Mouse (Mus musculus): ENCODE measurements around the gene Ankmy1.
A peak's percentile ranks its signal among the peaks of the same experiment; 100 is the strongest.

Gene Ankmy1

GRCm38 (mm10) chr1:92902786-92903185 lies at the start of gene Ankmy1:
TSS of gene Ankmy1 (minus strand) at chr1:92902906.
- peak; percentile 24 for DNase-seq (ENCODE audit: inconsistent ontology term)

- DNase-seq (ENCODE audit: inconsistent ontology term) = no peak
These were observed 47.9 kb upstream of the Ankmy1 start, which contains the start of gene Gpr35 for GRCm38 (mm10) chr1:92950607-92951006. TSS of gene Gpr35 (plus strand) at chr1:92950865.

GRCm38 (mm10) chr1:92949426-92949825 lies 46.7 kb upstream of the Ankmy1 start:
- DNase-seq (ENCODE audit: inconsistent ontology term) = no peak

GRCm38 (mm10) chr1:92947966-92948365 lies 45.3 kb upstream of the Ankmy1 start:
- DNase-seq (ENCODE audit: inconsistent ontology term) = no peak

GRCm38 (mm10) chr1:92943219-92943989 lies 40.7 kb upstream of the Ankmy1 start:
- DNase-seq (ENCODE audit: inconsistent ontology term) = no peak

GRCm38 (mm10) chr1:92939746-92940145 lies 37.0 kb upstream of the Ankmy1 start:
- no peak for DNase-seq (ENCODE audit: inconsistent ontology term)

GRCm38 (mm10) chr1:92937797-92938196 lies 35.1 kb upstream of the Ankmy1 start:
- no peak for DNase-seq (ENCODE audit: inconsistent ontology term)

- DNase-seq (ENCODE audit: inconsistent ontology term) = no peak
These were observed 33.8 kb upstream of the Ankmy1 start for GRCm38 (mm10) chr1:92936467-92936866.

- DNase-seq (ENCODE audit: inconsistent ontology term) = no peak
These were observed 33.3 kb upstream of the Ankmy1 start for GRCm38 (mm10) chr1:92935977-92936376.

GRCm38 (mm10) chr1:92935054-92935962 lies 32.6 kb upstream of the Ankmy1 start:
- DNase-seq (ENCODE audit: inconsistent ontology term) = peak; percentile 34

- DNase-seq (ENCODE audit: inconsistent ontology term) = peak; percentile 97
These were observed 31.6 kb upstream of the Ankmy1 start, which contains the start of gene Capn10 for GRCm38 (mm10) chr1:92934182-92934827. TSS of gene Capn10 (plus strand) at chr1:92934376.

- no peak for DNase-seq (ENCODE audit: inconsistent ontology term)
These were observed 30.9 kb upstream of the Ankmy1 start for GRCm38 (mm10) chr1:92933611-92934010.

GRCm38 (mm10) chr1:92930171-92930706 lies 27.5 kb upstream of the Ankmy1 start:
- DNase-seq (ENCODE audit: inconsistent ontology term) = no peak

GRCm38 (mm10) chr1:92921496-92921895 lies 18.8 kb upstream of the Ankmy1 start:
- no peak for DNase-seq (ENCODE audit: inconsistent ontology term)

GRCm38 (mm10) chr1:92920474-92921200 lies 17.9 kb upstream of the Ankmy1 start:
- no peak for DNase-seq (ENCODE audit: inconsistent ontology term)

GRCm38 (mm10) chr1:92919775-92920174 lies 17.1 kb upstream of the Ankmy1 start:
- no peak for DNase-seq (ENCODE audit: inconsistent ontology term)

- DNase-seq (ENCODE audit: inconsistent ontology term) = no peak
These were observed 16.4 kb upstream of the Ankmy1 start for GRCm38 (mm10) chr1:92919151-92919550.

- no peak for DNase-seq (ENCODE audit: inconsistent ontology term)
These were observed 14.0 kb upstream of the Ankmy1 start for GRCm38 (mm10) chr1:92916725-92917124.

GRCm38 (mm10) chr1:92914993-92915392 lies 12.3 kb upstream of the Ankmy1 start:
- no peak for DNase-seq (ENCODE audit: inconsistent ontology term)

GRCm38 (mm10) chr1:92914239-92914638 lies 11.5 kb upstream of the Ankmy1 start:
- no peak for DNase-seq (ENCODE audit: inconsistent ontology term)

- DNase-seq (ENCODE audit: inconsistent ontology term) = no peak
These were observed 9.6 kb upstream of the Ankmy1 start for GRCm38 (mm10) chr1:92912286-92912685.
